Mouse (Mus musculus): ENCODE measurements around the gene Plekhm2.

Gene Plekhm2

GRCm38 (mm10) chr4:141664799-141665198 lies at the start of gene Plekhm2:
TSS of gene Plekhm2 (minus strand) at chr4:141664899.
- in situ Hi-C loops (cut with MboI, MseI), result loop anchor here in 1 of 2 experiments (25.0 kb wide), 1 partner anchor 923 kb away; no protein-coding TSS in a partner anchor

GRCm38 (mm10) chr4:141713598-141714142 lies 49.0 kb upstream of the Plekhm2 start:
- in situ Hi-C loops (cut with MboI, MseI), result no loop called here

- in situ Hi-C loops (cut with MboI, MseI), result no loop called here
These were observed 46.6 kb upstream of the Plekhm2 start for GRCm38 (mm10) chr4:141711250-141711649.

GRCm38 (mm10) chr4:141708971-141709370 lies 44.3 kb upstream of the Plekhm2 start:
- in situ Hi-C loops (cut with MboI, MseI), result no loop called here

- in situ Hi-C loops (cut with MboI, MseI), result no loop called here
These were observed 43.3 kb upstream of the Plekhm2 start for GRCm38 (mm10) chr4:141708005-141708404.

GRCm38 (mm10) chr4:141705331-141705730 lies 40.6 kb upstream of the Plekhm2 start:
- in situ Hi-C loops (cut with MboI, MseI), result no loop called here

GRCm38 (mm10) chr4:141704625-141705024 lies 39.9 kb upstream of the Plekhm2 start:
- in situ Hi-C loops (cut with MboI, MseI), result no loop called here

- in situ Hi-C loops (cut with MboI, MseI), result no loop called here
These were observed 30.0 kb upstream of the Plekhm2 start for GRCm38 (mm10) chr4:141694719-141695118.

GRCm38 (mm10) chr4:141688505-141688904 lies 23.8 kb upstream of the Plekhm2 start:
- in situ Hi-C loops (cut with MboI, MseI), result no loop called here

- in situ Hi-C loops (cut with MboI, MseI), result no loop called here
These were observed 21.8 kb upstream of the Plekhm2 start for GRCm38 (mm10) chr4:141686525-141686924.

- in situ Hi-C loops (cut with MboI, MseI), result no loop called here
These were observed 21.4 kb upstream of the Plekhm2 start for GRCm38 (mm10) chr4:141686093-141686492.

- in situ Hi-C loops (cut with MboI, MseI), result no loop called here
These were observed 20.8 kb upstream of the Plekhm2 start, which contains the start of gene Rsc1a1 for GRCm38 (mm10) chr4:141685499-141685898. TSS of gene Rsc1a1 (minus strand) at chr4:141685599.

- in situ Hi-C loops (cut with MboI, MseI), result no loop called here
These were observed 18.1 kb upstream of the Plekhm2 start for GRCm38 (mm10) chr4:141682706-141683230.

GRCm38 (mm10) chr4:141681767-141682166 lies 17.1 kb upstream of the Plekhm2 start:
- in situ Hi-C loops (cut with MboI, MseI), result no loop called here

- in situ Hi-C loops (cut with MboI, MseI), result no loop called here
These were observed 16.2 kb upstream of the Plekhm2 start for GRCm38 (mm10) chr4:141680892-141681291.

GRCm38 (mm10) chr4:141679016-141679415 lies 14.3 kb upstream of the Plekhm2 start:
- in situ Hi-C loops (cut with MboI, MseI), result no loop called here

- in situ Hi-C loops (cut with MboI, MseI), result no loop called here
These were observed 11.8 kb upstream of the Plekhm2 start for GRCm38 (mm10) chr4:141676462-141676979.

- in situ Hi-C loops (cut with MboI, MseI), result loop anchor here in 1 of 2 experiments (25.0 kb wide), 1 partner anchor 915 kb away; no protein-coding TSS in a partner anchor
These were observed 7.6 kb upstream of the Plekhm2 start for GRCm38 (mm10) chr4:141672325-141672724.

- in situ Hi-C loops (cut with MboI, MseI), result loop anchor here in 1 of 2 experiments (25.0 kb wide), 1 partner anchor 916 kb away; no protein-coding TSS in a partner anchor
These were observed 6.7 kb upstream of the Plekhm2 start for GRCm38 (mm10) chr4:141671389-141671788.

- in situ Hi-C loops (cut with MboI, MseI), result loop anchor here in 1 of 2 experiments (25.0 kb wide), 1 partner anchor 917 kb away; no protein-coding TSS in a partner anchor
These were observed 5.4 kb upstream of the Plekhm2 start for GRCm38 (mm10) chr4:141669898-141670712.

GRCm38 (mm10) chr4:141664011-141664745 lies 521 bp downstream of the Plekhm2 start:
- in situ Hi-C loops (cut with MboI, MseI), result loop anchor here in 1 of 2 experiments (25.0 kb wide), 1 partner anchor 923 kb away; no protein-coding TSS in a partner anchor

Measured in T-helper 17 cell (primary cell).